Mouse (Mus musculus): ENCODE results near the gene Dnajb1. TPM values are rescaled to one million over a fixed set of nuclear protein-coding genes. Genes with fewer than 3 reads are reported as not detected.
A peak's percentile ranks its signal among the peaks of the same experiment; 100 is the strongest.
"Not testable (repeated sequence)": the region's sequence is repeated elsewhere in the genome, so short reads cannot be mapped to it uniquely, and the experiment has no call there.

The Dnajb1 gene
- total RNA-seq, 2 experiments from 2014 or later = 38.4 to 40.0 TPM

GRCm38 (mm10) chr8:83576516-83576895 is 31.5 kb upstream of the Dnajb1 start:
- peak in 1 of 2 experiments; percentile 2 for DNase-seq (ENCODE audit: low spot score in 2 of 2)
- intact Hi-C loops (cut with DNase I) = no loop called here

GRCm38 (mm10) chr8:83576921-83577320 is 31.1 kb upstream of the Dnajb1 start:
- peak in 1 of 2 experiments; percentile 2 for DNase-seq (ENCODE audit: low spot score in 2 of 2)
- intact Hi-C loops (cut with DNase I) = no loop called here

DNA sequence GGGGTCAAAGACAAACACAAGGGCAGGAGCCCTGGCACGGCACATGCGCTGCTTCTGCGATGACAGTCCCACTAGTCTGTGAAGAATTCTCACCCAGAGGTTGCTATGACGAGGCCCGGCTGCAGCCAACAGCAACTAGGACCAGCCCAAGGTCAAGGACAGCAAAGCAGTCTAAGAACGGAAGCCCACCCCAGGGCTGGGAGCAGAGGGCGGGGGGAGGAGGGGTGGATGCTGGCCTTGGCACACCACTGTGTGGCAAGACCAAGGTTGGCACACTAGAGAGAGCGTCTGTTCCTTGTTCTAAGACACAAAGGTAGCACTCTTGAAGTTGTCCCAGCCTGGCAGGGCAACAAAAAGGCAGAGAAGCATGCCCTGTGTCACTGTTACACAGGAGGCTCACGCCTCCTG is 30.6 kb upstream of the Dnajb1 start:
- peak in 1 of 2 experiments; percentile 6 for DNase-seq (ENCODE audit: low spot score in 2 of 2)
- intact Hi-C loops (cut with DNase I) = no loop called here

GRCm38 (mm10) chr8:83578131-83579055 is 29.6 kb upstream of the Dnajb1 start:
- peak in 1 of 2 experiments; percentile 3 for DNase-seq (ENCODE audit: low spot score in 2 of 2)
- intact Hi-C loops (cut with DNase I) = no loop called here

DNA sequence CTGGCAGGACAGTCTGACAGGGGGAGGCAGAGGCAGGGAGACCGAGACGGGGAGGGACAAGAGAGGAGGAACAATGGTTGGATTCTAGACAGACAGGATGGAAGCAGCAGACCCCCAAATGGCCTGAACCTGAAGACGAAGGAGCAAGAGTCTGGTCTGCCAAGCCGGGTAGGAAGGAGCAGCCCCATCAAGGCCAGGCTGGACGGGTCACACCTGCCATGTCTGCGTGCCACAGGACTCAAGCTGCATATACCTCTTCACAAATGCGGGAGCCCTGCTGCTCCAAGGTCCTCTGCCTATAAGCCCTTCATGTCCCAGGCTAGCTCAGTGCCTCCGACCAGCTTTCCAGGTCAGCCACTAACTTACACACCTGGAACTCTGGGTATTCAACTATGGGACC is 28.3 kb upstream of the Dnajb1 start:
- DNase-seq (ENCODE audit: low spot score in 2 of 2) = no peak
- intact Hi-C loops (cut with DNase I) = no loop called here

GRCm38 (mm10) chr8:83580826-83581225 is 27.2 kb upstream of the Dnajb1 start:
- DNase-seq (ENCODE audit: low spot score in 2 of 2) = peak in 1 of 2 experiments; percentile 2
- intact Hi-C loops (cut with DNase I) = no loop called here

DNA sequence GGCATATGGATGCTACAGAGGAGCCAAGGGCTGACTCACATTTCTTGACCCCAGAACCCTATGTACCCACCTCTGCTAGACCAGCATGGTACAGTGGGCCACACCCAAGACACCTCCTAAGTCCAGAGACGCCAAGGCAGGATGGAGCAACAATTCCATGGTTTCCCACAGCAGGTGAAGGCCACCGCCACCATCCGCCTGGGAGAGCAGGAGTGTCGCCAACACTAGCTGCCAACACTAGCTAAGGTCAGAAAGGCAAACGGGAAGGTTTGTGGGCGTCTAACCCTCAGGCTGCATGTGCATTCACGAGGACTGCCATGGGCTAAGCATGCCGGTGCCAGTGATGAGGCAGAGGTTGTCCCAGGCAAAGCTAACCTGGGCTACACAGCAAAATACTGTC is 25.8 kb upstream of the Dnajb1 start:
- intact Hi-C loops (cut with DNase I) = no loop called here
- DNase-seq (ENCODE audit: low spot score in 2 of 2) = no peak

DNA sequence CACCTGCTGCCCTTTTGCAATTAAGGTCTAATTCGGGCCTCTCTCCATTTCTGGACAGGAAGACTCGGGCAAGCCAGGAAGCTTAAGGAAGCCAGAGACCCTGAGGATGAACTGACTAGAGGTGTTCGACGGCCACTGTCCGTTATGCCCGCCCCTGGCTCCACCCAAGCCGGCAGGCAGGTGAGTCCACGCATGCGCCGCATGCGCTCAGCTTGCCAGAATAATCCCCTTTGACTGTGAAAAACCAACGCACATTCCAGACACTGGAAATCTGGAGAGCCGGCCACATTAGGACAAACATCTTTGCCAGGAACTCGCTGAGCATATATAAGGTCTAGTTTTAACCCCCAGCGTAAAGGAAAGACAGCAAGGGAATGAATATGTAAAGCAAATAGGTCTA is 24.8 kb upstream of the Dnajb1 start:
- intact Hi-C loops (cut with DNase I) = no loop called here
- DNase-seq (ENCODE audit: low spot score in 2 of 2) = no peak

DNA sequence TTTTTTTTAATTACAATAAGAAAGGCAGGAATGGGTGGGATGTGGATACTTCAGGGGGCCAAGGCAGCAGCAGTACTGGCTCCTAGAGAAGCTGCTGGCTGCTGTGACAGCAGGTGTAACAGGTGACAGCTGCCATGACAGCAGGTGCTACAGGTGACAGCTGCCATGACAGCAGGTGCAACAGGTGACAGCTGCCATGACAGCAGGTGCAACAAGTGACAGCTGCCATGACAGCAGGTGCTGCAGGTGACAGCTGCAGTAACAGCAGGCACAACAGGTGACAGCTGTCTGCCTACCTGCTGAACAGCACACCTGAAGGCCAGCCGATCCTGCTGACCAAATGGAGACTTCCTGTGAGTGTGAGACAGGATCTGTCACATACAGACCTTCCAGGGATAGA is 23.2 kb upstream of the Dnajb1 start:
- no peak for DNase-seq (ENCODE audit: low spot score in 2 of 2)

DNA sequence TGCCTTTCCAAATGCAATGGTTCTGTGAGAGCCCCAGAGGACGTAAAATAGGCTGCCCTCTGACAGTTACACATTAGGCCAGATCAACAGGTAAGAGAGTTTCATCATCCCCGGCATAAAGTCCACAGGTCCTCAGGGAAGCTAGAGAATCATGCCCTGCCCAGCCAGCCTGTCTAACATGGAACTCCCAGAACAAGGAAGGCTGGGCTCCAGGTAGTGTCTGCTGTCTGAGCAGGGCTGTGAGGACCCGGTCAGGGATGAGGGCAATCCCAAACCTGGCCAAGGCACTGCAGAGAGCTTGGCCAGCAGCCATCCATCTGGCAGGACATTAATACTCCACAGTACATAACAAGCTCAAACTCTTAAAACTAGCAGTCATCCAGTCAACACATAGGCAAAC is 22.7 kb upstream of the Dnajb1 start:
- DNase-seq (ENCODE audit: low spot score in 2 of 2) = no peak

More for the DNA sequence above, 23.2 kb upstream of the Dnajb1 start:
- intact Hi-C loops (cut with DNase I) = no loop called here

DNA sequence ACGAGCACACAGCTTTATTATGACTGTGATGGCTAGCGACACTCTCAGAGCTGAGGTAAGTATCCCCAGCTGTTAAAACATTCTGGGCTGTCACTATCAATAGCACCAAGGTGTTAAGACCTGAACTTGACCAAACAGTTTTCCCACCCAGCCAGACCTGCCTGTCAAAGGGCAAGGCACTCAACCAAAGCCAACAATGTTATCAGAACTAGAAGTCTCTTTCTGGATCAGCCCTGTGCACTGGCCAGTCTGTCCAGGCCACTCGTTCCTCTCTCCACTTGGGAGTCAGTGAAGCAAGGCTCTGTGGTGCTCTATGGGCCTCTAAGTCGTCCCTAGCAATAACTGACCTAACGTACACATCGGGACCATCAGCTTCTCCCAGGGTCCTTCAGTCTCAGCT is 20.3 kb upstream of the Dnajb1 start:
- intact Hi-C loops (cut with DNase I) = no loop called here
- no peak for DNase-seq (ENCODE audit: low spot score in 2 of 2)

More for the DNA sequence above, 22.7 kb upstream of the Dnajb1 start:
- intact Hi-C loops (cut with DNase I) = no loop called here

- intact Hi-C loops (cut with DNase I) = no loop called here
- no peak for DNase-seq (ENCODE audit: low spot score in 2 of 2)
Measured at GRCm38 (mm10) chr8:83588886-83589285, 19.1 kb upstream of the Dnajb1 start.

DNA sequence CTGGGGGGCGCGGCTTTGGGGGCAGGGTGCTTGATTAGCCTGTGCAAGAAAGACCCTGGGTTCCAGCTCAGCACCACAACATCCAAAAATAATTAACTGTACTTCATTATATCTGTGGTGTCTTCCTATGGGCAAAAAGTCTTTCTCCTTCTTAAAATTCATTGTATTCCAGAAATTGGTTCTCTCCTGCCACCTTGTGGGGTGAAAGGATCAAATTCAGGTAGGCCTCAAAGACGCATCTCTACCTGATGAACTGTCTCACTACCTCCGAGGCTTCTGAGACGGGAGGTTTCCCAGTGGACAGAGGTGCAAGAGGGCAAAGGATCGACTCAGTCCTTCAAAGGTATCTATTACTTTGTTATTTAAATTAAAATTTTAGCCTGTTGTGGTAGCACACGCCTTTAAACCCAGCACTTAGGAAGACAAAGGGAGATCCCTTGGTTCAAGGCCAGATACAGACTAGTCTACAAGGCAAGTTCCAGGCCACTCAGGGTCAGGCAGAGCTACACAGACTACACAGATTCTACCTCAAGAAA is 17.4 kb upstream of the Dnajb1 start:
- no peak for DNase-seq (ENCODE audit: low spot score in 2 of 2)
- intact Hi-C loops (cut with DNase I) = no loop called here

DNA sequence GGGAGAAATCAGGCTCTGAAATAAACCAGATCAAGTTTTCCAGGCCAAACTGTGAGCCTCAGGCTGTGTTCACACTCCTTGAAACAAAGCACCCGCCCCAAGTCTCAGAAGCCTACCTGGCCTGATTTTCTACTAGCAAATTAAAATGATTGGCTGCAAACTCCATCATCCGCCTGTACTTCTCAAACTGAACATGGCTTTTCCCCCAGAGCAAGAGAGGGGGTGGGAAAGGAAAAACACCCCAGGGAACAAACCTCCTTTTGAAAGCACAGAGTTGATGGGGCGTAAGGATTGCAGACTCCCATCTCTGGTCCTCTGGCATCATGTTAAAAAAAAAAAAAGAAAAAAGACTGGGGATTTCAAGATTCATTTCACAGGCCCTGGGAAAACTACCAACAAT is 15.3 kb upstream of the Dnajb1 start:
- intact Hi-C loops (cut with DNase I) = no loop called here

GRCm38 (mm10) chr8:83593325-83594166 is 14.4 kb upstream of the Dnajb1 start:
- intact Hi-C loops (cut with DNase I) = no loop called here
- no peak for DNase-seq (ENCODE audit: low spot score in 2 of 2)

More for the DNA sequence above, 15.3 kb upstream of the Dnajb1 start:
- DNase-seq (ENCODE audit: low spot score in 2 of 2) = no peak

DNA sequence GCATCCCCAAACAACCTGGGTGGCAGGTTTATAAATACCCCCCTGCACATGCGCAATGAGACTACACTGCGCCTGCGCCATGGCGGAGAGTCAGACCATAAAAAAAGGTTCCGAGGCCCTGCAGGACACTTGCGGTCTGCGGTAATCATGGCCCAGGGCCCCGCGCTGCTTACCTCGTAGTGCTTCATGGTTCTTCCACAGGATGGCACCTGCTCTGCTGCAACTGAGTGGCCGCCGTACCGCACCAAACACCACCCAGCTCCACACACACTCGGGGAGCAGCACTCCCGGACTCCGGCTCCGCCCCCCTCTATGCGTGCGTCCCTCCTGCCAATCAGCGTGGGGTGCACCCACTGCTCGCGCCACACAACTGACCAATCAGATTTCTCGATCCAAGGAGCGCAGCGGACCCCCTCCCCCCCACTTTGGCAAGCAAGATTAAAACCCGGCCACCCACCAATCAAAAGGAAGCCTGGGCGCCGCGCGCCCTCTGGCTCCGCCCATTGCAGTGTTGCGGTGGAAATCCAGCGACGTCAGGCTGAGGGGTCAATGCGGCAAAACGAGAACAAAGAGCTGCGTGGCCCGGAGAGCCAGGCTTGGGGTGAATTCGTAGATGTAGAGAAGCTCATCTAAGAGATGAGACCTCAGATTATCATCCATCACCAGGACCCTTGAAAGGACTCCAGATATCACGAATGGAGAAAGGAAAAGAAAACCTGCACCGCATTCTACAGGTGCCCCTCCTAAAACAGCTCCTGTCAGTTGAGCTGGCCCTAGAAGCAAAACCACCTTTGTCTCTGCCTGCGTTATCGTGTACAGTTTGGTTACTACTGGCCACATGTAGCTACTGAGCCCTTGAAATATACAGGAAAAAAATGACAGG is 13.6 kb upstream of the Dnajb1 start:
- intact Hi-C loops (cut with DNase I) = no loop called here
- peak; percentile 98 to 99 for DNase-seq (ENCODE audit: low spot score in 2 of 2)

DNA sequence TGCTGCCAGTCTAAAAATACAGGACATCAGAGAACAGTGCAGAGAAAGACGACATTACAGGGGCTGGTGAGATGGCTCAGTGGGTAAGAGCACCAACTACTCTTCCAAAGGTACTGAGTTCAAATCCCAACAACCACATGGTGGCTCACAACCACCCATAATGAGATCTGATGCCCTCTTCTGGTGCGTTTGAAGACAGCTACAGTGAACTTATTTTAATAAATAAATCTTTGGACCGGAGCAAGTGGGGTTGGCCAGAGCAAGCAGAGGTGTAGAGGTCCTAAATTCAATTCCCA is 13.0 kb upstream of the Dnajb1 start:
- intact Hi-C loops (cut with DNase I); DNase-seq (ENCODE audit: low spot score in 2 of 2): not testable (repeated sequence)

GRCm38 (mm10) chr8:83596369-83596768 is 11.6 kb upstream of the Dnajb1 start:
- intact Hi-C loops (cut with DNase I) = no loop called here
- DNase-seq (ENCODE audit: low spot score in 2 of 2) = no peak

- intact Hi-C loops (cut with DNase I) = no loop called here
- DNase-seq (ENCODE audit: low spot score in 2 of 2) = no peak
Measured at GRCm38 (mm10) chr8:83598146-83598545, 9.8 kb upstream of the Dnajb1 start.

Measured in left cerebral cortex, postnatal 14 days (tissue).